Mouse (Mus musculus) right cerebral cortex, adult 2 months (tissue): ENCODE measurements around the gene Slc12a1.

Experiments
- DNase-seq, 2 experiments: peaks; one replicate each; pipeline ENCODE4 v3.0.0; 2021 to 2022; ENCODE audit warnings: low spot score in 2 of 2

Slc12a1 gene

GRCm38 (mm10) chr2:125254630-125255029 lies 102.3 kb downstream of the Slc12a1 start:
- DNase-seq: no peak

- no peak for DNase-seq
These were observed 103.6 kb downstream of the Slc12a1 start for GRCm38 (mm10) chr2:125255886-125256285.

- DNase-seq: no peak
These were observed 107.2 kb downstream of the Slc12a1 start for GRCm38 (mm10) chr2:125259230-125260120.

GRCm38 (mm10) chr2:125260326-125260725 lies 108.0 kb downstream of the Slc12a1 start:
- no peak for DNase-seq

- no peak for DNase-seq
These were observed 110.8 kb downstream of the Slc12a1 start for GRCm38 (mm10) chr2:125263056-125263455.

- DNase-seq: no peak
These were observed 111.4 kb downstream of the Slc12a1 start for GRCm38 (mm10) chr2:125263753-125264152.

- DNase-seq: no peak
These were observed 116.6 kb downstream of the Slc12a1 start for GRCm38 (mm10) chr2:125268876-125269275.

- no peak for DNase-seq
These were observed 123.3 kb downstream of the Slc12a1 start for GRCm38 (mm10) chr2:125275617-125276016.

- no peak for DNase-seq
These were observed 124.4 kb downstream of the Slc12a1 start for GRCm38 (mm10) chr2:125276692-125277091.

GRCm38 (mm10) chr2:125278474-125278873 lies 126.2 kb downstream of the Slc12a1 start:
- no peak for DNase-seq
